Mouse (Mus musculus): ENCODE results near the gene Slc5a5. TPM values are rescaled to one million over a fixed set of nuclear protein-coding genes. Genes with fewer than 3 reads are reported as not detected.

Slc5a5 gene
- total and polyA plus RNA-seq, 3 experiments, result 0.04 to 0.26 (median 0.16) TPM

DNA sequence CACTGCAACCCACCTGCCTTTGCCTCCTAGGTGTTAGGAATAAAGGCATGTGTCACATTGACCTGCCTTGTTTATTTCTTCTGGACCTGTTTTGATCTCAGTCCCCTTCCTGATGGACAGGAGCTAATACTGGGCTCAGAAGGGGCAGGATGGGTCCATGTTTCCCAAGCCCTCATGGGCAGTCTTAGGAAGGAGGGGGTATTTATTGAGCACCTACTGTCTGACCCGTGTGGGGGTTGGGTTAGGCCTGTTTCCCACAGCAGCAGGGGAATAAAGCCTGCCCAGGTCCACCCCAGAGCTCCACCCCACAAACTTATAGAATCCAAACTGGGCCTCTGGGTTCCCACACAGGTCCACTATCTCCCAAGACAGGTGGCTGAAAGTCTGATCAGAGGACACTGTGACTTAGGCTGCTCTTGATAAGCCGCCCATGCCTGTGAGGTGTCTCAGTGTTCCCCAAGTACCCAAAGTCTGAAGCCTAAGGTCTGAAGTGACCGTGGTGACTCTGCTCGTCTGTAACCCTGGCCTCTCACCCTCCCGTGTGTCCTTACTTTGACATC is 49.3 kb downstream of the Slc5a5 start:
- Histone ChIP-seq H3K9me3 (replicated peaks; ENCODE audit: low read length) (no peaks in the 10 kb centered on the region), H3K27ac (ENCODE audit: insufficient read depth, low read depth) (no peak overlapping the region), H3K4me2 (ENCODE audit: insufficient read depth, low read depth, poor library complexity, severe bottlenecking) (no peak overlapping the region), H3K79me2 (replicated peaks; ENCODE audit: control insufficient read depth, extremely low read depth, insufficient read depth, poor library complexity, severe bottlenecking) (no peaks in the 10 kb centered on the region), H3K4me1 (ENCODE audit: control insufficient read depth in 1 of 2, insufficient read depth in 2 of 2) (peaks cover 2 to 29% of the 10 kb centered on the region in 2 experiments; a peak in 3 of 4 replicates), H3K27me3 (replicated peaks) (peaks cover 49% of the 10 kb centered on the region), H3K36me3 (replicated peaks in 1 of 2; ENCODE audit: control insufficient read depth in 1 of 2, insufficient read depth in 1 of 2, low read length in 1 of 2) (no peaks in the 10 kb centered on the region), H3K4me3 (replicated peaks in 1 of 3; ENCODE audit: low read depth in 2 of 3, low read length in 2 of 3, poor library complexity in 1 of 3) (no peak overlapping the region), H3K9ac (ENCODE audit: insufficient read depth, low read depth) (no peak overlapping the region)
- TF ChIP-seq UBTF (IDR thresholded peaks at IDR 0.05; ENCODE audit: low read depth, low read length) (no peak), MEF2A (IDR thresholded peaks at IDR 0.05; ENCODE audit: borderline replicate concordance, low read depth, low read length) (no peak), MYC (IDR thresholded peaks at IDR 0.05; ENCODE audit: low read depth, low read length) (no peak), ELF1 (IDR thresholded peaks at IDR 0.05; ENCODE audit: low read depth, low read length) (no peak), USF2 (conservative IDR thresholded peaks at IDR 0.05; ENCODE audit: low read depth, low read length) (no peak), RCOR1 (conservative IDR thresholded peaks at IDR 0.05; ENCODE audit: low read depth, low read length) (no peak), CHD1 (IDR thresholded peaks at IDR 0.05; ENCODE audit: low read depth, low read length) (no peak), POLR2A (IDR thresholded peaks at IDR 0.05; ENCODE audit: low read depth, low read length) (no peak), MAX (IDR thresholded peaks at IDR 0.05; ENCODE audit: low read length) (no peak)
- dilution Hi-C loops (cut with MboI; ENCODE audit: extremely low pct_ligation_motif_present, extremely low pct_unique_long_range_greater_than_20kb, low sequenced_read_pairs) (no loop called here), in situ Hi-C loops (cut with MboI; ENCODE audit: low pct_ligation_motif_present, low pct_unique_long_range_greater_than_20kb, low sequenced_read_pairs) (loop anchor here (5.0 to 10.0 kb wide), 2 partner anchors 81 to 128 kb away; partner anchors contain the start of genes Gm3336 and Mpv17l2)
- no peak for DNase-seq (ENCODE audit: extremely low read depth)

GRCm38 (mm10) chr8:70842484-70842883 is 50.1 kb downstream of the Slc5a5 start:
- no peak for DNase-seq (ENCODE audit: extremely low read depth)
- Histone ChIP-seq H3K36me3 (replicated peaks in 1 of 2; ENCODE audit: control insufficient read depth in 1 of 2, insufficient read depth in 1 of 2, low read length in 1 of 2) (no peaks in the 10 kb centered on the region), H3K4me2 (ENCODE audit: insufficient read depth, low read depth, poor library complexity, severe bottlenecking) (no peak overlapping the region), H3K4me1 (ENCODE audit: control insufficient read depth in 1 of 2, insufficient read depth in 2 of 2) (peaks cover 2 to 29% of the 10 kb centered on the region in 2 experiments; a peak in 3 of 4 replicates), H3K4me3 (replicated peaks in 1 of 3; ENCODE audit: low read depth in 2 of 3, low read length in 2 of 3, poor library complexity in 1 of 3) (no peak overlapping the region), H3K27ac (ENCODE audit: insufficient read depth, low read depth) (no peak overlapping the region), H3K9ac (ENCODE audit: insufficient read depth, low read depth) (no peak overlapping the region), H3K9me3 (replicated peaks; ENCODE audit: low read length) (no peaks in the 10 kb centered on the region), H3K79me2 (replicated peaks; ENCODE audit: control insufficient read depth, extremely low read depth, insufficient read depth, poor library complexity, severe bottlenecking) (no peaks in the 10 kb centered on the region), H3K27me3 (replicated peaks) (peaks cover 41% of the 10 kb centered on the region)
- dilution Hi-C loops (cut with MboI; ENCODE audit: extremely low pct_ligation_motif_present, extremely low pct_unique_long_range_greater_than_20kb, low sequenced_read_pairs) (no loop called here), in situ Hi-C loops (cut with MboI; ENCODE audit: low pct_ligation_motif_present, low pct_unique_long_range_greater_than_20kb, low sequenced_read_pairs) (loop anchor here (5.0 to 10.0 kb wide), 2 partner anchors 80 to 128 kb away; partner anchors contain the start of genes Gm3336 and Mpv17l2)
- TF ChIP-seq PAX5 (IDR thresholded peaks at IDR 0.05; ENCODE audit: low read length) (no peak), IRF4 (IDR thresholded peaks at IDR 0.05; ENCODE audit: low read depth, low read length) (no peak), ZNF384 (IDR thresholded peaks at IDR 0.05; ENCODE audit: low read depth, low read length) (no peak), EP300 (IDR thresholded peaks at IDR 0.05; ENCODE audit: low read length) (no peak), USF1 (IDR thresholded peaks at IDR 0.05; ENCODE audit: low read depth, low read length) (no peak), BHLHE40 (IDR thresholded peaks at IDR 0.05; ENCODE audit: low read depth, low read length) (no peak), E2F4 (IDR thresholded peaks at IDR 0.05; ENCODE audit: insufficient replicate concordance, low read depth, low read length) (no peak), MAX (IDR thresholded peaks at IDR 0.05; ENCODE audit: low read length) (no peak), MAZ (IDR thresholded peaks at IDR 0.05; ENCODE audit: low read depth, low read length) (no peak), NRF1 (IDR thresholded peaks at IDR 0.05; ENCODE audit: low read depth, low read length) (no peak), ETS1 (conservative IDR thresholded peaks at IDR 0.05; ENCODE audit: low read depth, low read length) (no peak), GABPA (IDR thresholded peaks at IDR 0.05; ENCODE audit: insufficient replicate concordance, low read depth, low read length) (no peak), POLR2AphosphoS2 (IDR thresholded peaks at IDR 0.05; ENCODE audit: low read depth, low read length) (no peak)
